Mouse (Mus musculus): ENCODE measurements around the gene Lrfn1. TPM values are rescaled to one million over a fixed set of nuclear protein-coding genes. Genes with fewer than 3 reads are reported as not detected.

Gene Lrfn1
- polyA plus RNA-seq (2015; fragmentation: Nextera tagmentation; extraction: Ambion mirVana) = 9.1 and 11.8 TPM in 2 replicates

DNA sequence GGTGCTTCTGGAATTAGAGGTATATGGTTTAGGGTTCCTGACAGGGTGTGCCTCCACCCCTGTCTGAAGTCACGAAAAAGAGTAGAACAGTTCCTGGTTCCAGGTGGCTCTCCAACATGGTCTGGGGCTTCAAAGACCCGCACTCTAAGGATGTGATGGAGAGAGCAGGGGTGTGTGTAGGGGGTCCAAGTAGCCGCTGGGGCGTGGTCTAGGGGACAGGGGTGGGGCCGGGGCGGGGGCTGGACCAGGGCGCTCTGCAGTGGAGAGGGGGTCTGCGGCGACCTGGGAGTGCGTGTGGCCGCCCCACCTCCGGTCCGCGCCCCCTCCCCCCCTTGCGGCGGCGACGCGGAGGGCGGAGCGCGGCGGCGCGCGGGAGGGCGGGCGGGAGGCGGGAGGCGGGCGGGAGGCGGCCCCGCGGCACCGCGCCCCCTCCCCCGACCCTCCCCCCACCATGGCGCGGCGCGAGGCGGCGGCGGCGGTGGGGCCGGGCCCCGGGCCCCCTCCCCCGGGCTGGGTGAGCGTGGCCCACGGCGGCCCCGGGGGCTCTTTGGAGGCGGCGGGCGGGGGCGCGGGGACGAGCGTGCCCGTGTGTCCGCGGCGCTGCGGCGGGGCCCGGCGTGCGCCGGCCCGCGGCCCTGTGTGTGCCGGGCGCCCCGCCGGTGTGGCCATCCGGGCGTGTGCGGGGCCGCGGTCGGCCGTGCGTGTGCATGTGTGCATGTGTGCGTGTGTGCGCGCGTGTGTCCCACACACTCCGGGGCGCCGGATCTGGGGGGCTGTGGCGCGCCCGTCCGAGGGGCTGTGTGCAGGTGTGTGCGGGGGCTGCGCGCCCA lies at the start of gene Lrfn1:
Lrfn1 (plus strand) TSS at position 450 of the 830 bp plus-strand sequence.
- WGBS = under 1% methylated on average over 20 of the region's 97 CpGs
- Histone ChIP-seq H3K4me3 (replicated peaks) (peak within 1 kb of the TSS; percentile 87), H3K36me3 (peaks cover 24% of the 10 kb centered on the region), H3K4me2 (replicated peaks) (peak within 1 kb of the TSS; percentile 77), H3K9me3 (no peaks in the 10 kb centered on the region), H3K27me3 (no peaks in the 10 kb centered on the region), H3K27ac (peak within 1 kb of the TSS; percentile 80), H3K9ac (replicated peaks) (peak within 1 kb of the TSS; percentile 93), H3K4me1 (replicated peaks) (peaks cover 28% of the 10 kb centered on the region)
- ATAC-seq = peak; percentile 84

- Histone ChIP-seq H3K9ac (replicated peaks) (0 out of 2 replicates have a peak overlapping the region, but pooled peaks have one; percentile 14), H3K36me3 (peaks cover 88% of the 10 kb centered on the region), H3K4me3 (replicated peaks) (no peak overlapping the region), H3K27me3 (no peaks in the 10 kb centered on the region), H3K9me3 (no peaks in the 10 kb centered on the region), H3K4me1 (replicated peaks) (no peaks in the 10 kb centered on the region), H3K27ac (no peak overlapping the region), H3K4me2 (replicated peaks) (no peak overlapping the region)
- no peak for ATAC-seq
- WGBS = 93% methylated on average over 3 of the region's 3 CpGs
Measured at GRCm38 (mm10) chr7:28410841-28411475, 40.8 kb upstream of the Lrfn1 start.

DNA sequence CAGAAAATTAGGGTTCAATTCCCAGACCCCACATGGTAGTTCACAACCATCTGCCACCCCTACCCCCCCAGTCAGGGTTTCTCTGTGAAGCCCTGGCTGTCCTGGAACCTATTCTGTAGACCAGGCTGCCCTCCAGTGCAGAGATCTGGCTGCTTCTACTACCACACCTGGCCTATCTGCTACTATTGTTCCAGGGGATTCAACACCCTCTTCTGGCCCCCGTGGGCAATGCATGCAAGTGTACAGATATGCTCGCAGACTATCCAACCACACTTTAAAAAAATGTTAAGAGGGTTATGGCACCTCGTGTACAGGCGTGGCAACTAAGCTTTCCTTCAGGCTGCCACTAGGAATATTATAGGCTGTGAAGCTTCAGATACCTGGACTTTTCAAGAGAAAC lies 39.0 kb upstream of the Lrfn1 start:
- Histone ChIP-seq H3K36me3 (peaks cover 85% of the 10 kb centered on the region), H3K9me3 (no peaks in the 10 kb centered on the region), H3K4me2 (replicated peaks) (no peak overlapping the region), H3K27ac (no peak overlapping the region), H3K4me3 (replicated peaks) (no peak overlapping the region), H3K9ac (replicated peaks) (no peak overlapping the region), H3K4me1 (replicated peaks) (no peaks in the 10 kb centered on the region), H3K27me3 (no peaks in the 10 kb centered on the region)
- no peak for ATAC-seq
- 95% methylated on average over 4 of the region's 4 CpGs for WGBS

- H3K27ac ChIP-seq = no peak overlapping the region
- no peak overlapping the region for H3K9ac ChIP-seq (replicated peaks)
- H3K4me3 ChIP-seq (replicated peaks) = no peak overlapping the region
- H3K9me3 ChIP-seq = no peaks in the 10 kb centered on the region
- no peak overlapping the region for H3K4me2 ChIP-seq (replicated peaks)
- no peak for ATAC-seq
- H3K4me1 ChIP-seq (replicated peaks) = no peaks in the 10 kb centered on the region
- H3K27me3 ChIP-seq = no peaks in the 10 kb centered on the region
- H3K36me3 ChIP-seq = peaks cover 87% of the 10 kb centered on the region
Measured at GRCm38 (mm10) chr7:28417368-28417767, 34.4 kb upstream of the Lrfn1 start.

DNA sequence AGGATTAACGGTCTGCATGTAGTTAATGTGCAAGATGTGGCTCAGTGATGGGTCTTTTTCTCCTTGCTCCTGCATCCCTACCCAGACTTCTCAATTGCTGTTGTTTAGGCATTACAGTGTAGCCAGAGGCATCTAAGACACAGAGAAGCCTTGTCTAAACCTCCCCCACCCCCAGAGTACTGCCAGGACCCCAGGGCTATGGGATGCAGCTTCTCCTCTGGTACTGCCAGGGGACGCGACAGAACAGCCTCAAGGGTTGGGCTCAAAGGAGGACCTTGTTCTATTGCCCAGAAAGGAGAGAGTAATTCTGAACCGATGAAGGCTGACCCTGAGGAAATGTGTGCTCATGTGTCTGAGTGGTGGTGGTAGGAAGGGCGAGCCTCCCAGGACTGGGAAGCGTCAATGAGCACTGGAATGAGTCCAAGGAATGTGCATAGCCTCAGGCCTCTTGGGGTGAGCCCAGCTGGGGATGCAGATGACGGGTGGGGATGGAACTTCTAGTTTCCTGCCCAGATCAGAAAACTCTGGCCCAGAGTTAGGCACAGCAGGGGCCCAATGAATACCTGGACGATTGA lies 33.6 kb upstream of the Lrfn1 start:
- Histone ChIP-seq H3K27ac (no peak overlapping the region), H3K4me3 (replicated peaks) (no peak overlapping the region), H3K9me3 (no peaks in the 10 kb centered on the region), H3K9ac (replicated peaks) (no peak overlapping the region), H3K4me1 (replicated peaks) (no peaks in the 10 kb centered on the region), H3K36me3 (peaks cover 87% of the 10 kb centered on the region), H3K27me3 (no peaks in the 10 kb centered on the region), H3K4me2 (replicated peaks) (no peak overlapping the region)
- 91% methylated on average over 8 of the region's 8 CpGs for WGBS
- ATAC-seq = no peak

- no peaks in the 10 kb centered on the region for H3K4me1 ChIP-seq (replicated peaks)
- H3K4me3 ChIP-seq (replicated peaks) = no peak overlapping the region
- H3K9ac ChIP-seq (replicated peaks) = no peak overlapping the region
- H3K9me3 ChIP-seq = no peaks in the 10 kb centered on the region
- no peak overlapping the region for H3K27ac ChIP-seq
- H3K4me2 ChIP-seq (replicated peaks) = no peak overlapping the region
- WGBS = 100% methylated on average over 2 of the region's 2 CpGs
- peaks cover 82% of the 10 kb centered on the region for H3K36me3 ChIP-seq
- H3K27me3 ChIP-seq = no peaks in the 10 kb centered on the region
- no peak for ATAC-seq
Measured at GRCm38 (mm10) chr7:28419416-28419815, 32.4 kb upstream of the Lrfn1 start.

DNA sequence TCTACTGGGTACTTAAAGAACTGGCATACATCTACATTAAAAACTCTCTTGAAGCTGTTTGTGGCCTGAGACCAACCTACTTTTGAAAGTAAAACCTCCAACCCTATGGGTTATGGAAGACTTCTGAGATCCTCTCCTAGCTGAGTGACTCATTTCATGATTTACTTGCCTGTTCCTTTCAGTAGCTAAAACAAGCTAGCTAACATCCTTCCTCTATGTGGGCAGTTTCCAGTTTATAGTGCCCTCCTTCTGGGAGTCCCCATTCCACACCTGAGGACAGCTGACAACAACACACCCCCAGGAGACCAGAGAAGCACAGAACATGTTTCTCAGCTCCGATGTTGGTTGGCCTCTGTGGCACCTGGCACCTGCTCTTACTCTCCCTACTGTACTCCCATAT lies 28.8 kb upstream of the Lrfn1 start:
- ATAC-seq = no peak
- Histone ChIP-seq H3K4me3 (replicated peaks) (no peak overlapping the region), H3K4me2 (replicated peaks) (no peak overlapping the region), H3K9ac (replicated peaks) (no peak overlapping the region), H3K9me3 (no peaks in the 10 kb centered on the region), H3K4me1 (replicated peaks) (no peaks in the 10 kb centered on the region), H3K27me3 (no peaks in the 10 kb centered on the region), H3K27ac (no peak overlapping the region), H3K36me3 (peaks cover 59% of the 10 kb centered on the region)
- 100% methylated on average over 1 of the region's 1 CpGs for WGBS

GRCm38 (mm10) chr7:28427738-28428137 lies 24.0 kb upstream of the Lrfn1 start:
- Histone ChIP-seq H3K4me1 (replicated peaks) (peaks cover 20% of the 10 kb centered on the region), H3K4me3 (replicated peaks) (no peak overlapping the region), H3K36me3 (peaks cover 24% of the 10 kb centered on the region), H3K9me3 (no peaks in the 10 kb centered on the region), H3K4me2 (replicated peaks) (no peak overlapping the region), H3K9ac (replicated peaks) (no peak overlapping the region), H3K27ac (no peak overlapping the region), H3K27me3 (no peaks in the 10 kb centered on the region)
- no peak for ATAC-seq

DNA sequence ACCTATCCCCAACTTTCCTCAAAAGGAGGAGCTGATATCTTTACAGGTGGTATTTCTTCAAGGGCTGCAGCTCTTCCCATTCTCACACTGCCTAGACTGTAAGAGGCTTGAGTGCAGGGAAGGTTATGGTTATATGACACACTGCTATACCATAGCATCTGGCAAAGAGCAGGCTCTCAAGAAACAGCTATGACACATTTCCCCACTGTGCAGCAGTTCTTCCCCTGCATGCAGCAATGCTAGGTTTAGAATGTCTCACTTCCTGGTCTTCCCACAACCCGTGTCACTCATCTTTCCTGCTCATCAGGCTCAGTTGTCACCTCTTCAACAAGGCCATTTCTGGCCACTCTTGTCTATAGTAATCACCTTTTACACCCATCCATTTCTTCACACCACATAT lies 21.3 kb upstream of the Lrfn1 start:
- H3K9ac ChIP-seq (replicated peaks) = no peak overlapping the region
- H3K27me3 ChIP-seq = no peaks in the 10 kb centered on the region
- 0 out of 2 replicates have a peak, but pooled peaks cover 19% of the 10 kb centered on the region for H3K36me3 ChIP-seq
- WGBS = 87% methylated on average over 1 of the region's 1 CpGs
- H3K9me3 ChIP-seq = no peaks in the 10 kb centered on the region
- no peak for ATAC-seq
- H3K27ac ChIP-seq = no peak overlapping the region
- H3K4me1 ChIP-seq (replicated peaks) = peaks cover 48% of the 10 kb centered on the region
- H3K4me2 ChIP-seq (replicated peaks) = no peak overlapping the region
- no peak overlapping the region for H3K4me3 ChIP-seq (replicated peaks)

DNA sequence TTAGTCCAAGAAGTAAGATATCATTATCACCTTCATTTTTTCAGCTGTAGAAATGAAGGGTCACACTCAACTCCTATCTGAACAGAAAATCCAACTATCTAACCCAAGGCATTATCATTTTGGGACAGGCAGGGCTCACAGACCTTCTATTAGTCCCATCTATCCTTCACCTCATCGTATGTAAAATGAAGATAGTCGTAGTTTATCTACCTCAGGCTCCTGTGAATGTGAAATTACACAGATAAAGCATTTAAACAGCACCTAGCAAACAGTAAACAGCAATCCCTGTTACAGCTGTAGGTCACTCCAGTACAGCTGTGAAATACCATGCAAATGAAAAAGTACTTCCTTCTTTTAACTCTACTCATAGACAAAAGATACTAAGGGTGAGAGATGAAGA lies 19.5 kb upstream of the Lrfn1 start:
- Histone ChIP-seq H3K9me3 (no peaks in the 10 kb centered on the region), H3K27me3 (no peaks in the 10 kb centered on the region), H3K9ac (replicated peaks) (no peak overlapping the region), H3K4me1 (replicated peaks) (peaks cover 52% of the 10 kb centered on the region), H3K36me3 (0 out of 2 replicates have a peak, but pooled peaks cover 19% of the 10 kb centered on the region), H3K4me2 (replicated peaks) (no peak overlapping the region), H3K27ac (no peak overlapping the region), H3K4me3 (replicated peaks) (no peak overlapping the region)
- ATAC-seq = no peak
- WGBS = 97% methylated on average over 2 of the region's 2 CpGs

DNA sequence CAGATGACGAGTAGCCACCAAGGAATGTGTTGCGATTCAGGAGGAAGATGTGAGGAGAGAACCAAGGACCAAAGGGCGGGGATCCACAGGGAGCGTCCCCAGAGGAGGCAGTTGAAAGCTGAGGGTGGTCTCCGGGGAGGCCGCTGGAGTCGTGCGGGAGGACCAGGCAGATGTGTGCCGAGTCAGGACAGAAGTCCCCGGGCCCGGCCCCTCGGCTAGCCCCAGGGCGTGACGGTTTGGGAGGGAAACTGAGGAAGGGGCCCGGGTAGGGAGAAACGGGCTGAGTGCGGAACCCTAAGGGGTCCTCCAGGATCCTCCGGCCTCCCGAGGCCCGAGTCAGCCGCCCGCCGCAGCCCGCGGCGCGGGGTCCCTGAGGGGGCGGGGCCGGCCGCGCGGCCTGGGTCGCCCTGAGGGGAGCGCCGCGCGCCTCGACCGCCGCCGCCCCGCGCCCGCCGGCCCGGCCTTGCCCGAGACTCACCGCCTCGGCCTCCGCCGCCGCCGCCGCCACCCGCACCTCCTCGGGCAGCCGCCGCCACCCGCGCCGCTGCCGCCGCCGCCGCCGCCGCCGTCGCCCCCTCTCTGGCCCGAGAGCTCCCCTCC lies 16.0 kb upstream of the Lrfn1 start:
- under 1% methylated on average over 34 of the region's 70 CpGs for WGBS

More for the DNA sequence above, 16.0 kb upstream of the Lrfn1 start:
- H3K4me2 ChIP-seq (replicated peaks) = peak overlapping the region; percentile 87
- H3K4me1 ChIP-seq (replicated peaks) = peaks cover 54% of the 10 kb centered on the region
- ATAC-seq = peak; percentile 65
- no peaks in the 10 kb centered on the region for H3K9me3 ChIP-seq
- H3K27ac ChIP-seq = peak overlapping the region; percentile 74
- H3K27me3 ChIP-seq = no peaks in the 10 kb centered on the region
- peak overlapping the region; percentile 97 for H3K9ac ChIP-seq (replicated peaks)
- peak overlapping the region; percentile 95 for H3K4me3 ChIP-seq (replicated peaks)
- 0 out of 2 replicates have a peak, but pooled peaks cover 16% of the 10 kb centered on the region for H3K36me3 ChIP-seq
